Mouse (Mus musculus) c-Kit-positive CD71-positive TER-119-negative erythroid progenitor cells, embryonic 14.5 days (primary cell): ENCODE results near the gene Myl4.

ENCODE experiments used
- DNase-seq: peaks from one replicate; pipeline ENCODE4 v3.0.0-alpha.2; 2013; ENCODE audit warnings: low read depth

The Myl4 gene

GRCm38 (mm10) chr11:104637010-104637409, 86.5 kb downstream of the Myl4 start:
- no peak for DNase-seq

GRCm38 (mm10) chr11:104638006-104638405, 87.5 kb downstream of the Myl4 start:
- DNase-seq = no peak

GRCm38 (mm10) chr11:104638906-104639305, 88.4 kb downstream of the Myl4 start:
- DNase-seq = no peak

GRCm38 (mm10) chr11:104639634-104640033, 89.2 kb downstream of the Myl4 start:
- no peak for DNase-seq

- DNase-seq = no peak
Observed at GRCm38 (mm10) chr11:104640894-104641293, 90.4 kb downstream of the Myl4 start.

- DNase-seq = no peak
Observed at GRCm38 (mm10) chr11:104643236-104643635, 92.8 kb downstream of the Myl4 start.
